Mouse (Mus musculus): ENCODE results near the gene Pus7. TPM values are rescaled to one million over a fixed set of nuclear protein-coding genes. Genes with fewer than 3 reads are reported as not detected.
"Not testable (repeated sequence)": the region's sequence is repeated elsewhere in the genome, so short reads cannot be mapped to it uniquely, and the experiment has no call there.

Gene Pus7
- polyA plus RNA-seq, 1 experiment: 32.6 TPM

- H3K27ac ChIP-seq (ENCODE audit: insufficient read depth, low read length): no peak overlapping the region
- H3K4me3 ChIP-seq (ENCODE audit: insufficient read depth, low read length): no peak overlapping the region
- no peak for TF ChIP-seq CTCF (IDR thresholded peaks at IDR 0.05; ENCODE audit: borderline replicate concordance, insufficient read depth, low read length)
- TF ChIP-seq POLR2A (IDR thresholded peaks at IDR 0.05; ENCODE audit: low read depth, low read length): no peak
- peaks cover 7% of the 10 kb centered on the region for H3K4me1 ChIP-seq (ENCODE audit: control insufficient read depth, insufficient read depth, low read length)
These were observed 65.9 kb downstream of the Pus7 start for GRCm38 (mm10) chr5:23717469-23718181.

GRCm38 (mm10) chr5:23713401-23714335, 69.8 kb downstream of the Pus7 start:
- H3K4me1 ChIP-seq (ENCODE audit: control insufficient read depth, insufficient read depth, low read length): peaks cover under 1% of the 10 kb centered on the region; the same call in 1 of the 2 replicates
- no peak overlapping the region for H3K27ac ChIP-seq (ENCODE audit: insufficient read depth, low read length)
- H3K4me3 ChIP-seq (ENCODE audit: insufficient read depth, low read length): no peak overlapping the region
- no peak for TF ChIP-seq CTCF (IDR thresholded peaks at IDR 0.05; ENCODE audit: borderline replicate concordance, insufficient read depth, low read length)
- TF ChIP-seq POLR2A (IDR thresholded peaks at IDR 0.05; ENCODE audit: low read depth, low read length): no peak

GRCm38 (mm10) chr5:23712130-23713001, 71.1 kb downstream of the Pus7 start:
- Histone ChIP-seq H3K4me1 (ENCODE audit: control insufficient read depth, insufficient read depth, low read length) (no peaks in the 10 kb centered on the region), H3K4me3 (ENCODE audit: insufficient read depth, low read length) (peak overlapping the region; percentile 80), H3K27ac (ENCODE audit: insufficient read depth, low read length) (peak overlapping the region; percentile 63)
- peak; percentile 40; the same call in 1 of the 2 replicates for TF ChIP-seq CTCF (IDR thresholded peaks at IDR 0.05; ENCODE audit: borderline replicate concordance, insufficient read depth, low read length)
- peak; percentile 76 for TF ChIP-seq POLR2A (IDR thresholded peaks at IDR 0.05; ENCODE audit: low read depth, low read length)

GRCm38 (mm10) chr5:23711671-23712129, 71.8 kb downstream of the Pus7 start:
- H3K27ac ChIP-seq (ENCODE audit: insufficient read depth, low read length): peak overlapping the region; percentile 63

GRCm38 (mm10) chr5:23711244-23711643, 72.3 kb downstream of the Pus7 start:
- H3K4me3 ChIP-seq (ENCODE audit: insufficient read depth, low read length): no peak overlapping the region; the same call in 1 of the 2 replicates
- no peaks in the 10 kb centered on the region for H3K4me1 ChIP-seq (ENCODE audit: control insufficient read depth, insufficient read depth, low read length)
- H3K27ac ChIP-seq (ENCODE audit: insufficient read depth, low read length): no peak overlapping the region
- TF ChIP-seq POLR2A (IDR thresholded peaks at IDR 0.05; ENCODE audit: low read depth, low read length) (no peak), CTCF (IDR thresholded peaks at IDR 0.05; ENCODE audit: borderline replicate concordance, insufficient read depth, low read length) (no peak)

More at GRCm38 (mm10) chr5:23711671-23712129, 71.8 kb downstream of the Pus7 start:
- peak overlapping the region; percentile 80 for H3K4me3 ChIP-seq (ENCODE audit: insufficient read depth, low read length)
- not testable (repeated sequence) for H3K4me1 ChIP-seq (ENCODE audit: control insufficient read depth, insufficient read depth, low read length)

- no peak overlapping the region for H3K4me3 ChIP-seq (ENCODE audit: insufficient read depth, low read length)
- TF ChIP-seq POLR2A (IDR thresholded peaks at IDR 0.05; ENCODE audit: low read depth, low read length): no peak
- no peak for TF ChIP-seq CTCF (IDR thresholded peaks at IDR 0.05; ENCODE audit: borderline replicate concordance, insufficient read depth, low read length)
- H3K27ac ChIP-seq (ENCODE audit: insufficient read depth, low read length): no peak overlapping the region
- no peaks in the 10 kb centered on the region for H3K4me1 ChIP-seq (ENCODE audit: control insufficient read depth, insufficient read depth, low read length)
These were observed 73.8 kb downstream of the Pus7 start for GRCm38 (mm10) chr5:23709661-23710060.

- H3K27ac ChIP-seq (ENCODE audit: insufficient read depth, low read length); H3K4me3 ChIP-seq (ENCODE audit: insufficient read depth, low read length): not testable (repeated sequence)
These were observed 76.6 kb downstream of the Pus7 start for GRCm38 (mm10) chr5:23706601-23707597.

GRCm38 (mm10) chr5:23697457-23697856, 86.1 kb downstream of the Pus7 start:
- Histone ChIP-seq H3K4me1 (ENCODE audit: control insufficient read depth, insufficient read depth, low read length) (no peaks in the 10 kb centered on the region), H3K4me3 (ENCODE audit: insufficient read depth, low read length) (no peak overlapping the region), H3K27ac (ENCODE audit: insufficient read depth, low read length) (no peak overlapping the region)
- TF ChIP-seq POLR2A (IDR thresholded peaks at IDR 0.05; ENCODE audit: low read depth, low read length): no peak
- TF ChIP-seq CTCF (IDR thresholded peaks at IDR 0.05; ENCODE audit: borderline replicate concordance, insufficient read depth, low read length): no peak

More at GRCm38 (mm10) chr5:23706601-23707597, 76.6 kb downstream of the Pus7 start:
- not testable (repeated sequence) for H3K4me1 ChIP-seq (ENCODE audit: control insufficient read depth, insufficient read depth, low read length)

Other genes with a start within 250 kb of the Pus7 start
- 51.5 and 66.9 TPM in 2 replicates for gene Srpk2, start 99.1 kb downstream of the Pus7 start, polyA plus RNA-seq (2011; ENCODE audit: insufficient read length, low read depth, missing spikeins)
- 31.8 TPM in 2 replicates for gene Rint1, start 4.0 kb upstream of the Pus7 start, polyA plus RNA-seq (2011; ENCODE audit: insufficient read length, low read depth, missing spikeins)
- gene Tomm7, start 60.5 kb upstream of the Pus7 start, polyA plus RNA-seq (2011; ENCODE audit: insufficient read length, low read depth, missing spikeins): 52.8 and 66.3 TPM in 2 replicates
- 38.2 and 47.7 TPM in 2 replicates for gene Fam126a, start 247.0 kb upstream of the Pus7 start, polyA plus RNA-seq (2011; ENCODE audit: insufficient read length, low read depth, missing spikeins)

Data from embryonic fibroblast, embryonic 13.5 days (primary cell).